Mouse (Mus musculus) lung, adult 18-20 months (tissue): ENCODE data around the gene Zkscan3.

Source experiments
- DNase-seq, 2 experiments: peaks; one replicate each; pipeline ENCODE4 v3.0.0; 2022; ENCODE audit warnings: mixed read lengths in 2 of 2

Zkscan3 gene

DNA sequence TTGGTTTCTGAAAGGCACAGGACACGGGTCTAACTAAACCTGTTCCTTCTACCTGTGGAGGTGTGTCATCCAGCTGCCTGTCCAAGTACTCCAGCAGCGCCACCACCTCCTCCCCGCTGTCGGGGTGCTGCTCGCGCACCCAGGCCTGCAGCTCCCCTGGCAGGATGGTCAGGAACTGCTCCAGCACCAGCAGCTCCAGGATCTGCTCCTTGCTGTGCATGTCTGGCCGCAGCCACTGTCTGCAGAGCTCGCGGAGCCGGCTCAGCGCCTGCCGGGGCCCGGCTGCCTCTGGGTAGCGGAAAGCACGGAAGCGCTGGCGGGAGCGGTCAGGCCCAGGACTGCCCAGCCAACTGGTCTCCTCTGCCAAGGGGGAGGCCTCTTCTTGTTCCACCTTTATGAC is 6.5 kb downstream of the Zkscan3 start:
- DNase-seq = peak in 1 of 2 experiments; percentile 9

DNA sequence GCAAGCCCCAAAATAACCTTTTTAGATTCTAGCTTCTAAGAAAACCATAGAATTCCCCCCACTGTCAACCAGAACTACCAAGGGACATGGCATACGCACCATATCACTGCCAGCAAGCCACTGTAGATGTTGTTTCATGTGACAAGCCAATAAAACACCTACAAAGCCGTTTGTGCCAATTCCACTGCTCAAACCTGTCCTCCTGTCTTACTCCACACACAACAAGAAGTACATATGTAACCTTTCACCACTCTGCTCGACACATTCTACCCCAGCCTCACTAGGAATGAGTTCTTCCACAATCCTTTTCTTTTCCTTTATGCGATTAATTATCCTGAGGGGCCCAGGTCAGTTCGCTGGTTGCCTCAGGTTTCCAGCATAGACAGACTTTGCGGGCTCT is 6.9 kb downstream of the Zkscan3 start:
- DNase-seq = no peak

GRCm38 (mm10) chr13:21395211-21395610 is 7.3 kb downstream of the Zkscan3 start:
- no peak for DNase-seq

- no peak for DNase-seq
These were observed 24.8 kb downstream of the Zkscan3 start for GRCm38 (mm10) chr13:21377773-21378172.

- DNase-seq = no peak
These were observed 29.9 kb downstream of the Zkscan3 start for GRCm38 (mm10) chr13:21372700-21373099.

- DNase-seq = no peak
These were observed 35.9 kb downstream of the Zkscan3 start for GRCm38 (mm10) chr13:21366635-21367034.

DNA sequence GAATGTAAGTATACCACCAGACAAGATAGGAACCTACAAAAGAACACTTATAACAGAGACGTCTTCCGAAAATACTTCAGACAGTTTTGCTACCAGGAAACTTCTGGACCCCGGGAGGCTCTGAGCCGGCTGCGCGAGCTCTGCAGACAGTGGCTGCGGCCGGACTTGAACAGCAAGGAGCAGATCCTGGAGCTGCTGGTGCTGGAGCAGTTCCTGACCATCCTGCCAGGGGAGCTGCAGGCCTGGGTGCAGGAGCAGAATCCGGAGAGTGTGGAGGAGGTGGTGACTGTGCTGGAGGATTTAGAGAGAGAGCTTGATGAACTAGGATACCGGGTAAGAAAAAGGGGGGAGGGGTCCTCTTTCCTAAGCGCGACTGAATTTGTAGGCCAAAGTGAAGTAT is 38.8 kb downstream of the Zkscan3 start:
- DNase-seq = no peak

DNA sequence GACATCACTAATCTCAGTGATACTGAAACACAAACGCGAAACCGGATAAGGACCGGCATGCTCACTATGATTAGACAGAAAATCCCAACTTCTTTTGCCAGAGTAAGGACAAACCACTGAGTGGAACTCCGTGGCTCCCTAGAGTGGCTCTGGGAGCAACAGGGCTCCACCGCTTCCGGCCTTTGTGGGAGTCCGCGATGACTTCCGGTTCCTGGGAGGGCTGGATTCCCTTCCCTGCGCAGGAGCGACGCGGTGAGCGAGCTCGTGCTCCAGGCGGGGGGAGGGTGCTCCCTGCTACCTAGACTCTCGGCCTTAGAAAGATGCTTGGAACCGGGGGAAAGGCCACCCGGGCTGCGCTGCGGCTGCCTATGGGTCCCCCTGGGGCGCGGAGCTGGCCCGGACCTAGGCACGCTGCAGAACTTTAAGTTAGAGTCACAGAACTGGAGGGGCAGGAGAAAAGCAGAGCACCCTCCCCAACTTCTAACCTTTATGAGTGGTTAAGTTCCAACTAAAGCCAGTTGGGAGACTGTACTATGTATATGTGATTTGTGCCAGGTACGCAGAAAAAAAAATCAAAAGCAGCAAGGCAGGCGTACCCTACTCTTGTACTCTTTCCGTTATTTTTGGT is 39.8 kb downstream of the Zkscan3 start, which contains the start of gene Zscan12:
Zscan12 (plus strand) TSS at position 200 of the 628 bp plus-strand sequence.
- DNase-seq = peak; percentile 92 to 95

- no peak for DNase-seq
These were observed 52.0 kb downstream of the Zkscan3 start for GRCm38 (mm10) chr13:21350593-21350992.

GRCm38 (mm10) chr13:21346610-21347009 is 55.9 kb downstream of the Zkscan3 start, which contains the start of gene Olfr1367:
Gene Olfr1367 (plus strand): TSS chr13:21346910.
- DNase-seq = no peak
